Mouse (Mus musculus) midbrain, embryonic 14.5 days (tissue): Measurements from ENCODE around the gene Gm49384. TPM values are rescaled to one million over a fixed set of nuclear protein-coding genes. Genes with fewer than 3 reads are reported as not detected.

Experiments
- ATAC-seq: fragments of 200-750 bp; cut with Nextera tagmentation; 2 replicates; pipeline ENCODE4 v1.8.0; 2017; ENCODE audit warnings: moderate number of reproducible peaks, moderate library complexity; ENCODE audit not compliant: low FRiP score, low TSS enrichment
- DNase-seq: peaks from one replicate; pipeline ENCODE4 v3.0.0-alpha.2; 2015
- H3K27ac ChIP-seq: fragments of 300-500 bp; sonication (generic); replicated peaks from 2 replicates; pipeline ENCODE4 v1.5.1; 2014; ENCODE audit warnings: mild to moderate bottlenecking, low read depth, low read length, moderate library complexity
- H3K27me3 ChIP-seq: fragments of 300-500 bp; sonication (generic); 2 replicates; pipeline ENCODE4 v1.6.1; 2014; ENCODE audit warnings: low read length, control low read depth, mixed read lengths; ENCODE audit not compliant: control insufficient read depth, insufficient read depth
- H3K36me3 ChIP-seq: fragments of 300-500 bp; sonication (generic); 2 replicates; pipeline ENCODE4 v1.6.1; 2014; ENCODE audit warnings: low read length, control low read depth; ENCODE audit not compliant: control insufficient read depth, insufficient read depth
- H3K4me1 ChIP-seq: fragments of 300-500 bp; sonication (generic); 2 replicates; pipeline ENCODE4 v1.6.1; 2014; ENCODE audit warnings: mild to moderate bottlenecking, antibody characterized with exemption, low read length, control low read depth; ENCODE audit not compliant: control insufficient read depth, insufficient read depth
- H3K4me2 ChIP-seq: fragments of 300-500 bp; sonication (generic); 2 replicates; pipeline ENCODE4 v1.6.1; 2014; ENCODE audit warnings: mild to moderate bottlenecking, low read length, moderate library complexity
- H3K4me3 ChIP-seq: fragments of 300-500 bp; sonication (generic); replicated peaks from 2 replicates; pipeline ENCODE4 v1.5.1; 2014; ENCODE audit warnings: low read depth, low read length
- H3K9ac ChIP-seq: fragments of 300-500 bp; sonication (generic); replicated peaks from 2 replicates; pipeline ENCODE4 v1.6.1; 2014; ENCODE audit warnings: mild to moderate bottlenecking, low read length, moderate library complexity
- H3K9me3 ChIP-seq: fragments of 300-500 bp; sonication (generic); 2 replicates; pipeline ENCODE4 v1.6.1; 2016; ENCODE audit warnings: low read length, control low read depth, mixed read lengths; ENCODE audit not compliant: control insufficient read depth
- WGBS: fragments of 180-500 bp; shearing (Covaris S2); extraction: QIAGEN DNeasy Blood & Tissue Kit; methylation state at CpG from one replicate; pipeline ENCODE4 v1.1.7; 2014; 5-methylcytosine and 5-hydroxymethylcytosine counted together
- polyA plus RNA-seq: library from polyadenylated mRNA; unstranded; fragments of >200 nt; fragmentation: Nextera tagmentation; extraction: Ambion mirVana; gene quantifications from 2 replicates; pipeline ENCODE4 v1.2.1, GENCODE M21; 2014

The Gm49384 gene
- polyA plus RNA-seq, 1 experiment from 2014 or later, result 13.8 TPM

GRCm38 (mm10) chr12:69235782-69236181, 31.7 kb upstream of the Gm49384 start:
- Histone ChIP-seq H3K4me3 (no peak overlapping the region), H3K4me2 (no peak overlapping the region), H3K27ac (no peak overlapping the region), H3K4me1 (no peaks in the 10 kb centered on the region), H3K9me3 (no peaks in the 10 kb centered on the region), H3K36me3 (no peaks in the 10 kb centered on the region), H3K9ac (no peak overlapping the region), H3K27me3 (no peaks in the 10 kb centered on the region)
- DNase-seq, result no peak
- ATAC-seq, result no peak
- WGBS, result 91% methylated on average over 6 of the region's 6 CpGs

- H3K4me2 ChIP-seq, result no peak overlapping the region
- H3K27me3 ChIP-seq, result no peaks in the 10 kb centered on the region
- DNase-seq (no peak), ATAC-seq (no peak)
- H3K4me3 ChIP-seq, result no peak overlapping the region
- no peak overlapping the region for H3K9ac ChIP-seq
- WGBS, result 60% methylated on average over 2 of the region's 2 CpGs
- no peaks in the 10 kb centered on the region for H3K9me3 ChIP-seq
- H3K27ac ChIP-seq, result no peak overlapping the region
- no peaks in the 10 kb centered on the region for H3K36me3 ChIP-seq
- H3K4me1 ChIP-seq, result no peaks in the 10 kb centered on the region
Measured at GRCm38 (mm10) chr12:69229251-69229650, 25.2 kb upstream of the Gm49384 start.

GRCm38 (mm10) chr12:69227776-69228466, 23.9 kb upstream of the Gm49384 start, which contains the start of gene Pole2:
Gene Pole2 (minus strand): TSS chr12:69228195.
- peak; percentile 91 for ATAC-seq
- H3K36me3 ChIP-seq, result no peaks in the 10 kb centered on the region
- no peaks in the 10 kb centered on the region for H3K27me3 ChIP-seq
- DNase-seq, result peak; percentile 89
- no peaks in the 10 kb centered on the region for H3K9me3 ChIP-seq
- H3K4me2 ChIP-seq, result peak within 1 kb of the TSS; percentile 60
- H3K4me1 ChIP-seq, result no peaks in the 10 kb centered on the region
- peak within 1 kb of the TSS; percentile 63 for H3K4me3 ChIP-seq
- peak within 1 kb of the TSS; percentile 43; the same call in 1 of the 2 replicates for H3K9ac ChIP-seq
- no peak within 1 kb of the TSS for H3K27ac ChIP-seq
- WGBS, result 1% methylated on average over 37 of the region's 37 CpGs

- no peak overlapping the region for H3K4me3 ChIP-seq
- DNase-seq (no peak), ATAC-seq (no peak)
- H3K4me1 ChIP-seq, result no peaks in the 10 kb centered on the region
- H3K9ac ChIP-seq, result no peak overlapping the region
- no peak overlapping the region for H3K27ac ChIP-seq
- no peaks in the 10 kb centered on the region for H3K9me3 ChIP-seq
- H3K27me3 ChIP-seq, result no peaks in the 10 kb centered on the region
- H3K36me3 ChIP-seq, result no peaks in the 10 kb centered on the region
- no peak overlapping the region for H3K4me2 ChIP-seq
- WGBS, result 84% methylated on average over 19 of the region's 19 CpGs
Measured at GRCm38 (mm10) chr12:69220613-69221277, 16.7 kb upstream of the Gm49384 start.

GRCm38 (mm10) chr12:69216587-69216986, 12.5 kb upstream of the Gm49384 start:
- Histone ChIP-seq H3K9ac (no peak overlapping the region), H3K36me3 (no peaks in the 10 kb centered on the region), H3K27me3 (no peaks in the 10 kb centered on the region), H3K4me3 (no peak overlapping the region), H3K4me2 (no peak overlapping the region), H3K9me3 (no peaks in the 10 kb centered on the region), H3K27ac (no peak overlapping the region), H3K4me1 (no peaks in the 10 kb centered on the region)
- DNase-seq (no peak), ATAC-seq (no peak)
- WGBS, result 94% methylated on average over 7 of the region's 7 CpGs

GRCm38 (mm10) chr12:69215000-69215785, 11.1 kb upstream of the Gm49384 start:
- Histone ChIP-seq H3K4me1 (no peaks in the 10 kb centered on the region), H3K4me3 (no peak overlapping the region)
- no peak for DNase-seq

GRCm38 (mm10) chr12:69214393-69214792, 10.3 kb upstream of the Gm49384 start:
- H3K36me3 ChIP-seq, result no peaks in the 10 kb centered on the region
- no peak overlapping the region for H3K4me3 ChIP-seq
- 94% methylated on average over 7 of the region's 7 CpGs for WGBS
- H3K9me3 ChIP-seq, result no peaks in the 10 kb centered on the region
- no peak overlapping the region for H3K9ac ChIP-seq
- no peak overlapping the region for H3K27ac ChIP-seq
- DNase-seq, result no peak
- ATAC-seq, result no peak
- H3K4me1 ChIP-seq, result no peaks in the 10 kb centered on the region
- H3K4me2 ChIP-seq, result no peak overlapping the region
- H3K27me3 ChIP-seq, result no peaks in the 10 kb centered on the region

More at GRCm38 (mm10) chr12:69215000-69215785, 11.1 kb upstream of the Gm49384 start:
- no peak for ATAC-seq
- WGBS, result 95% methylated on average over 3 of the region's 3 CpGs
- Histone ChIP-seq H3K4me2 (no peak overlapping the region), H3K36me3 (no peaks in the 10 kb centered on the region), H3K9me3 (no peaks in the 10 kb centered on the region), H3K27ac (no peak overlapping the region), H3K9ac (no peak overlapping the region), H3K27me3 (no peaks in the 10 kb centered on the region)

GRCm38 (mm10) chr12:69213186-69213777, 9.2 kb upstream of the Gm49384 start:
- Histone ChIP-seq H3K4me1 (no peaks in the 10 kb centered on the region), H3K4me3 (no peak overlapping the region), H3K9ac (no peak overlapping the region), H3K4me2 (no peak overlapping the region), H3K27me3 (no peaks in the 10 kb centered on the region), H3K9me3 (no peaks in the 10 kb centered on the region), H3K27ac (no peak overlapping the region), H3K36me3 (no peaks in the 10 kb centered on the region)
- no peak for ATAC-seq
- WGBS, result 96% methylated on average over 13 of the region's 13 CpGs
- DNase-seq, result no peak
